Mouse (Mus musculus): ENCODE results near the gene Pak7. TPM values are rescaled to one million over a fixed set of nuclear protein-coding genes. Genes with fewer than 3 reads are reported as not detected.

The Pak7 gene
- polyA plus RNA-seq, 1 experiment from 2014 or later: 2.6 TPM

DNA sequence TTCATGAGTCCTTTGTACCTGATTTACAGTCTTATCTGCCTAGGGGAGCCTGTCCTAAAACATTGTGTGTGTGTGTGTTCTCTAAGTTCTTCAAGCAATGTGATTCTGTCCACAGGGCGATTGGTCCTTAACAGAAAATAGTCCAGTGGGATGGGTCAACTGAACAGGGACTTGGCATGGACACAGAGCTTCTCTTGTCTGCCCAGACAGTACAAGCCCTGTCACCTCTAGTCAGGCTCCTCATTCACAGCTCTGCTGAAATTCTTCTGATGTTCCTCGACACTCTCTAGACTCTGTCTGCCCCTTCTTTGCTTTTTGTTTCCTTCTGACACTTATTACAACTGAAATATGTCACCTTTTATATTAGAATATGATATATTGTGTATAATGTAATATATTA is 247.0 kb downstream of the Pak7 start:
- 66% methylated on average over 2 of the region's 2 CpGs for WGBS
- H3K4me1 ChIP-seq: no peaks in the 10 kb centered on the region

DNA sequence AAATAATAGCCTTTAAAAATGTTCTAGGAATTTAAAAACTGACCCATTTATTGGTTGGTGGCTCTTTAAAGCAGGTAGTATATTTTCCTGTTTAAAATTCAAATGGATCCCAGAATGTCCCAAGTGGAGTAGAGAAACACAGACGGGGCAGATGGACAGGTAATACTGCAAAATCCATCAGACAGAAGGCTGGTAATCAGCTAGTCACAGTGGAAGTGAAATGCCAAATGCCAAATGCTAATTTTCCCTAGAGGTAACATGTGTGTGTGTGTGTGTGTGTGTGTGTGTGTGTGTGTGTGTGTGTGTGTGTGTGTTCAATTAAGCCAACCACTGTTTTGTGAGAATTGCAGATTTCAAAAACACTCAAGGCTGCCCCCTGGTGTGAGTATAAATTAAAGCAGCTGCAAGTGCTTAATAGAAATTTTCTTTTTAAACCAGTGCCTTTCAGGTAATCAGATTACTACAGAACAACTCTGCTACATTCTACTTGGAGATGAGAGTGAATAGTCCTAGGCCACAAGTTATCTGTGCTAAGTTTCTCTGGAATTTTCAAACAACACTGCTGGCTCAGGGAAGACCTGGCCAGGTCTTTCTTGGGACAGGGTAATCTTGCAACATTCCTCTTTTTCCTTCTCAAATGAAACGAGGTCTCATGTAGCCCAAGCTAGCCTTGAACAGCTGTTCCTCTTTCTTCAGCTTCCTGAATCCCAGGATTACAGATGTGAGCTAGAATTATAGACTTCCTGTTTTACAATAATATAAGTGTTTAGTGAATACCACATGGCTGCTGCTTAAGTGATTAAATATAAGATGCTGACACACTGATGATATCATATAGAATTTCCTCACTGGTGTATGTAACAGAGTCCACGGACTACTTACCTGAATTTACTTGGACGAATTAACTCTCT is 248.4 kb downstream of the Pak7 start:
- DNase-seq (ENCODE audit: low spot score): peak; percentile 47
- H3K4me3 ChIP-seq: no peak overlapping the region
- no peaks in the 10 kb centered on the region for H3K4me1 ChIP-seq
- 59% methylated on average over 4 of the region's 4 CpGs for WGBS
- no peaks in the 10 kb centered on the region for H3K36me3 ChIP-seq (replicated peaks)
- no peaks in the 10 kb centered on the region for H3K27me3 ChIP-seq (replicated peaks; ENCODE audit: low read depth, poor library complexity, severe bottlenecking)
- H3K27ac ChIP-seq (replicated peaks): no peak overlapping the region
- H3K9me3 ChIP-seq: no peaks in the 10 kb centered on the region

More for the DNA sequence above, 247.0 kb downstream of the Pak7 start:
- Histone ChIP-seq H3K36me3 (replicated peaks) (no peaks in the 10 kb centered on the region), H3K4me3 (no peak overlapping the region), H3K27me3 (replicated peaks; ENCODE audit: low read depth, poor library complexity, severe bottlenecking) (no peaks in the 10 kb centered on the region), H3K9me3 (no peaks in the 10 kb centered on the region), H3K27ac (replicated peaks) (no peak overlapping the region)
- no peak for DNase-seq (ENCODE audit: low spot score)

DNA sequence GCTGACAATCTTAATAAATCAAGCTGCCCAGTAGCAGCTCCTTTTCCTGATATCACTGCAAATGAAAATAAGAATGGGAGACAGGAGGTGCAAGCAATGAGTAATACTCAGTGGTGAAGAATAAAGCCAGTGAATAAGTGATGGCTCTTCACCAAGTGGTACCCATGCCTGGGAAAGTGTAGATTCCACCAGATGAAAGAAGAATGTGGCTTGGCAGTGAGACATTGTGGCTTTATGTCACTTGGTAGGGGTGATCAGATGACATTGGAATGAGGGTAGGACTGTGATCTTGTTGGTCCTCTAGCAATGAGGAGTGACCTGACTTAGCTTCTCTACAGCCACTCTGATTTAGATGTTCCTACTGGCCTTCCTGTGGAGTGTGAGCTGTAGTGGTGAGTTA is 249.3 kb downstream of the Pak7 start:
- DNase-seq (ENCODE audit: low spot score): no peak
- Histone ChIP-seq H3K9me3 (no peaks in the 10 kb centered on the region), H3K4me1 (no peaks in the 10 kb centered on the region), H3K4me3 (no peak overlapping the region), H3K36me3 (replicated peaks) (no peaks in the 10 kb centered on the region), H3K27ac (replicated peaks) (no peak overlapping the region), H3K27me3 (replicated peaks; ENCODE audit: low read depth, poor library complexity, severe bottlenecking) (no peaks in the 10 kb centered on the region)

DNA sequence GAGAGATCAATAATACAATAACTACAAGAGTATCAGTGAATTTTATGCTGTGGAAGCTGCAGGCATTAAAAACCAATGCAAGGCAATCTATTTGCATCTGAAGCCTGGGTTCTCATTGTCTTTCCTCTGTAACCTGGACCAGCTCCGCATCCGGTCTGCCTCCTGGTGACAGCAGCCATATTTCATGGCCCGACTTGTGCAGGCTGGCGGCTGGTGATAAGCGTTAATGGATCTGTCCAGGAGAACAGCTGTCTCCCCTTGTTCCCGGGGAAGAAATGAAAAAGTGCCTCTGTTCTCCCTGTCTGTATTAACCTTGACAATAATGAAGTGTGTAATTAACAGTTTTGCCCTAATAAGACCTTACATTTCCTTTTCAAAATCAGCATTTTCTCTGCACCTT is 265.9 kb downstream of the Pak7 start:
- H3K36me3 ChIP-seq (replicated peaks): no peaks in the 10 kb centered on the region
- no peak for DNase-seq (ENCODE audit: low spot score)
- 71% methylated on average over 6 of the region's 6 CpGs for whole genome bisulfite sequencing
- H3K4me1 ChIP-seq: 0 out of 2 replicates have a peak, but pooled peaks cover 4% of the 10 kb centered on the region
- H3K27me3 ChIP-seq (replicated peaks; ENCODE audit: low read depth, poor library complexity, severe bottlenecking): no peaks in the 10 kb centered on the region
- H3K9me3 ChIP-seq: no peaks in the 10 kb centered on the region
- H3K27ac ChIP-seq (replicated peaks): no peak overlapping the region
- H3K4me3 ChIP-seq: no peak overlapping the region

DNA sequence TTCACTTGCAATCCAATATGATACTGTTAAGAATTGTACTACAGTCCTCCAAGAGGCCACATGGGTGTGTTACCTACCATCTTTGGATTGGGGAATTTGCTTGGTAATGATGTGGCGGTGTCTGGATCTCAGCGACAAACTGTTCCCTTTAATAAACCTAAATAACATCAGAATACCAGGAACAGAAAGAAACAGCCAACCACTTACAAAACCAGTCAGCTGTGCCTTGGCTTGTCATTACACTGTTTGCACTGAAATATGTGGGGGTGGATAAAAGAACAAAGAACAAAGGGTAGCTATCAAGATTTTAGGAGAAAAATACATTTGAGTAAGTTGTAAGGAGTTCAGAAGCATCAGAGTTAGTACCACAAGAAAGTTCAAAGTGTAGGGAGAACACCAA is 269.8 kb downstream of the Pak7 start:
- H3K27me3 ChIP-seq (replicated peaks; ENCODE audit: low read depth, poor library complexity, severe bottlenecking): no peaks in the 10 kb centered on the region
- DNase-seq (ENCODE audit: low spot score): no peak
- 95% methylated on average over 2 of the region's 2 CpGs for WGBS
- H3K9me3 ChIP-seq: no peaks in the 10 kb centered on the region
- H3K36me3 ChIP-seq (replicated peaks): no peaks in the 10 kb centered on the region
- no peaks in the 10 kb centered on the region for H3K4me1 ChIP-seq
- H3K4me3 ChIP-seq: no peak overlapping the region
- no peak overlapping the region for H3K27ac ChIP-seq (replicated peaks)

GRCm38 (mm10) chr2:136113374-136113773 is 274.4 kb downstream of the Pak7 start:
- Histone ChIP-seq H3K4me1 (peaks cover 12% of the 10 kb centered on the region; the same call in 1 of the 2 replicates), H3K9me3 (no peaks in the 10 kb centered on the region), H3K36me3 (replicated peaks) (no peaks in the 10 kb centered on the region), H3K27ac (replicated peaks) (no peak overlapping the region), H3K27me3 (replicated peaks; ENCODE audit: low read depth, poor library complexity, severe bottlenecking) (no peaks in the 10 kb centered on the region), H3K4me3 (no peak overlapping the region)
- DNase-seq (ENCODE audit: low spot score): no peak
- 86% methylated on average over 6 of the region's 6 CpGs for WGBS

- Histone ChIP-seq H3K4me3 (no peak overlapping the region), H3K27ac (replicated peaks) (0 out of 2 replicates have a peak overlapping the region, but pooled peaks have one; percentile 19), H3K36me3 (replicated peaks) (no peaks in the 10 kb centered on the region), H3K9me3 (no peaks in the 10 kb centered on the region), H3K4me1 (peaks cover 24% of the 10 kb centered on the region), H3K27me3 (replicated peaks; ENCODE audit: low read depth, poor library complexity, severe bottlenecking) (no peaks in the 10 kb centered on the region)
- no peak for DNase-seq (ENCODE audit: low spot score)
- WGBS: 6% methylated on average over 2 of the region's 2 CpGs
These were observed 278.8 kb downstream of the Pak7 start for GRCm38 (mm10) chr2:136109038-136109363.

GRCm38 (mm10) chr2:136108124-136109037 is 279.4 kb downstream of the Pak7 start:
- WGBS: 24% methylated on average over 6 of the region's 6 CpGs
- Histone ChIP-seq H3K27ac (replicated peaks) (0 out of 2 replicates have a peak overlapping the region, but pooled peaks have one; percentile 19), H3K9me3 (no peaks in the 10 kb centered on the region), H3K27me3 (replicated peaks; ENCODE audit: low read depth, poor library complexity, severe bottlenecking) (no peaks in the 10 kb centered on the region), H3K36me3 (replicated peaks) (no peaks in the 10 kb centered on the region), H3K4me3 (no peak overlapping the region), H3K4me1 (peaks cover 24% of the 10 kb centered on the region)
- DNase-seq (ENCODE audit: low spot score): no peak

DNA sequence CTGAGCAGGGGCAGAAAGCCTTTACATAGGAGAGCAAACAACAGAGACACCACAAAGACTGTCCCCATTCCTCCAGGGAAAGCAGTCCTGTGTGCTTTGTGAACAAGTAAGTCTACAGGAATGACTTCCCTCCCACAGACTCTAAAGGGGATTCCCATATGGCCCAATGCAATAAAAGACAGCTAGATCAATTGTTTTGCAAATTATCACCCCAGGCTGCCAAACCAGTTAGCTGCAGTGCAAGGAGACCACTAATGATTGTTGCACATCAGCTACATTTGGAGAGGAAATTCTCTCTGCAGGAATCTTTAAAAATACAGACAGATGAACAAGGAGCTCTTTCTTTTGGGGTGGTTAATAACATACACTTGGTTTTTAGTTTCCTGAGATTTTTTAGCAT is 280.2 kb downstream of the Pak7 start:
- H3K27me3 ChIP-seq (replicated peaks; ENCODE audit: low read depth, poor library complexity, severe bottlenecking): no peaks in the 10 kb centered on the region
- DNase-seq (ENCODE audit: low spot score): no peak
- H3K9me3 ChIP-seq: no peaks in the 10 kb centered on the region
- no peaks in the 10 kb centered on the region for H3K36me3 ChIP-seq (replicated peaks)
- H3K4me1 ChIP-seq: peaks cover 24% of the 10 kb centered on the region
- no peak overlapping the region for H3K4me3 ChIP-seq
- H3K27ac ChIP-seq (replicated peaks): peak overlapping the region; percentile 35; the same call in 1 of the 2 replicates

DNA sequence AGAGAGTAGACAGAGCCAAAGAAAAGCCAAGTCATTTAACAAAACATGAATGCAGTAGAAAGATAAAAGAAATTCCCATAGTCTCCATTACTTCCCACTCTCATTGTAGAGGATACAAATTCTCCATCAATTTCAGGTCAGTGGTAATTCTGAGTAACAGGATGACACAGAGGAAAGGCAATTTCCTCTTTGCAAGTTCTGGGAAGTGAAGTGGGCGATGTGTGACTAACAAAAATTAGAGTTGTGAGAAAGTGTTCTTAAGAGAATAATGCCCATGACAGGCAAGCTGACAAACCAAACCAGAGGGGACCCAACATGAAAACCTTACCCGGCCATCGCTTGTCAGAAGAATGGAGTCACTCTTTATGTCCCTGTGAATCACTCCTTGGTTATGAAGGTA is 290.6 kb downstream of the Pak7 start:
- 87% methylated on average over 3 of the region's 3 CpGs for WGBS
- Histone ChIP-seq H3K27me3 (replicated peaks; ENCODE audit: low read depth, poor library complexity, severe bottlenecking) (no peaks in the 10 kb centered on the region), H3K4me1 (no peaks in the 10 kb centered on the region), H3K36me3 (replicated peaks) (no peaks in the 10 kb centered on the region), H3K9me3 (no peaks in the 10 kb centered on the region), H3K4me3 (no peak overlapping the region), H3K27ac (replicated peaks) (no peak overlapping the region)
- no peak for DNase-seq (ENCODE audit: low spot score)

DNA sequence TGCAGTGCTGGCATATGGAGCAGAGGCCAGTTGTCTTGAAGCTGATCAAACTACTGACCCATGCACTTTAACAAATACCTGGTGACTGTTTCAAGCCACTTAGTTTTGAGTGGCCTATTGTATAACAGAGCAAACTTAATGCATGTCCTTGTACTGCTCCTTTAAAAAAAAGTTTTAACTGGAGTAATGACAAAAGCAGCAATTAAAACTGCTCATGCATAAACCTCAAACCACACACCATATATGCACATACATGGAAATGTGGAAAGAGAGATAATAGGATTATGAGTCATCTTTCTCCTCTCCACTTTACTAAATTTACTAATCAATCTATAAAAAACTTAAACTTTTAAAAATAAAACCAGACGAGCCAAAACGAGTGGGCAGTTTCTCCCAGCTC is 291.8 kb downstream of the Pak7 start:
- WGBS: 77% methylated on average over 2 of the region's 2 CpGs
- Histone ChIP-seq H3K36me3 (replicated peaks) (no peaks in the 10 kb centered on the region), H3K4me1 (no peaks in the 10 kb centered on the region), H3K27ac (replicated peaks) (no peak overlapping the region), H3K27me3 (replicated peaks; ENCODE audit: low read depth, poor library complexity, severe bottlenecking) (no peaks in the 10 kb centered on the region), H3K9me3 (no peaks in the 10 kb centered on the region), H3K4me3 (no peak overlapping the region)
- DNase-seq (ENCODE audit: low spot score): no peak

GRCm38 (mm10) chr2:136064356-136064755 is 323.4 kb downstream of the Pak7 start:
- Histone ChIP-seq H3K9me3 (no peaks in the 10 kb centered on the region), H3K4me1 (peaks cover 17% of the 10 kb centered on the region), H3K27me3 (replicated peaks; ENCODE audit: low read depth, poor library complexity, severe bottlenecking) (peaks cover 22% of the 10 kb centered on the region), H3K36me3 (replicated peaks) (no peaks in the 10 kb centered on the region), H3K4me3 (no peak overlapping the region), H3K27ac (replicated peaks) (no peak overlapping the region)
- WGBS: 81% methylated on average over 1 of the region's 1 CpGs
- no peak for DNase-seq (ENCODE audit: low spot score)
